Mouse (Mus musculus): ENCODE data around the gene Ubash3a.

DNA sequence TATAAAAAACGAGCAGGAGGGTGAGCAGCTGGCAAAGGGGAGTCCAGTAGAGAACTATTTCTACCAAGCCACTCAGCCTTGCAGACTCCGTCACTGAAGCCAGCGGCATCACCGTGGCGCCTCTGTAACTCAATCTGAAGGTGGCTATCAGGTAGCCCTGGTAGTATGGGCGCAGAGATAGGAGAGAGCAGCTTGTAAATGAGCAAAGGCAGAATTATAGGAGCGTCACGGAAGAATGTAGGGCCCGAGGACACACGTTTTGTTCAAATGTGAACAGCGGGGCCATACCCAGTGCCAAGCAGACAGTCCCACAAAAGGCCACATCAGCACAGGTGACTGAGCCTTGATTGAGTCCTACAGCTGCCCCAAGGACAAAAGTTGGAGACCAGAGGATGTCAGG lies 8.8 kb upstream of the Ubash3a start, which contains the start of gene Tmprss3:
- TF ChIP-seq CTCF (conservative IDR thresholded peaks at IDR 0.05; ENCODE audit: insufficient read depth, insufficient read length, low read depth, low read length) (no peak), POLR2A (IDR thresholded peaks at IDR 0.05; ENCODE audit: low read depth, low read length) (no peak)

Measured in kidney, adult 2 months (tissue).